Mouse (Mus musculus) ES-Bruce4 (cell line): ENCODE measurements around the gene Svs1.

Source experiments
- CTCF ChIP-seq: IDR thresholded peaks from one replicate; pipeline ENCODE4 v1.8.1; 2011; ENCODE audit warnings: low read depth, low read length
- EP300 ChIP-seq: IDR thresholded peaks from 2 replicates; pipeline ENCODE4 v1.6.1; 2011; ENCODE audit warnings: low read depth, low read length; ENCODE audit not compliant: insufficient read depth
- POLR2A ChIP-seq: IDR thresholded peaks from one replicate; pipeline ENCODE4 v1.8.1; 2011; ENCODE audit warnings: low read length; ENCODE audit not compliant: insufficient read depth

- TF ChIP-seq CTCF (no peak), POLR2A (no peak), EP300 (no peak)
Measured at GRCm38 (mm10) chr6:49028019-49028418, 41.4 kb downstream of the Svs1 start.
